Mouse (Mus musculus) forelimb bud, embryonic 11.5 days (tissue): Measurements from ENCODE around the gene Olfm2.
"Not testable (repeated sequence)": the region's sequence is repeated elsewhere in the genome, so short reads cannot be mapped to it uniquely, and the experiment has no call there.

Experiments used
- DNase-seq: peaks from one replicate; pipeline ENCODE4 v3.0.0-alpha.2; 2012; ENCODE audit warnings: low read depth, low spot score

Gene Olfm2

GRCm38 (mm10) chr9:20652260-20652658 is 93.9 kb downstream of the Olfm2 start:
- no peak for DNase-seq

GRCm38 (mm10) chr9:20651602-20652259 is 94.4 kb downstream of the Olfm2 start, which contains the start of gene Pin1:
Pin1 (plus strand) TSS chr9:20652095.
- DNase-seq: peak; percentile 99

- no peak for DNase-seq
Observed at GRCm38 (mm10) chr9:20645121-20645520, 101.0 kb downstream of the Olfm2 start.

GRCm38 (mm10) chr9:20644360-20645081 is 101.6 kb downstream of the Olfm2 start, which contains the start of gene Fbxl12:
Fbxl12 (minus strand) TSS chr9:20644767.
- peak; percentile 67 for DNase-seq

- no peak for DNase-seq
Observed at GRCm38 (mm10) chr9:20643781-20644180, 102.4 kb downstream of the Olfm2 start.

- peak; percentile 85 for DNase-seq
Observed at GRCm38 (mm10) chr9:20642896-20643466, 103.2 kb downstream of the Olfm2 start.

- peak; percentile 99 for DNase-seq
Observed at GRCm38 (mm10) chr9:20642101-20642895, 103.9 kb downstream of the Olfm2 start, which contains the start of gene Ubl5. Ubl5 (plus strand) TSS chr9:20642878.

- no peak for DNase-seq
Observed at GRCm38 (mm10) chr9:20641501-20641900, 104.6 kb downstream of the Olfm2 start.

GRCm38 (mm10) chr9:20639486-20639885 is 106.7 kb downstream of the Olfm2 start:
- no peak for DNase-seq

- DNase-seq: no peak
Observed at GRCm38 (mm10) chr9:20638552-20638951, 107.6 kb downstream of the Olfm2 start.

GRCm38 (mm10) chr9:20636790-20637189 is 109.4 kb downstream of the Olfm2 start:
- DNase-seq: no peak

- no peak for DNase-seq
Observed at GRCm38 (mm10) chr9:20636256-20636655, 109.9 kb downstream of the Olfm2 start.

GRCm38 (mm10) chr9:20635676-20636075 is 110.5 kb downstream of the Olfm2 start:
- DNase-seq: not testable (repeated sequence)

- no peak for DNase-seq
Observed at GRCm38 (mm10) chr9:20631332-20631731, 114.8 kb downstream of the Olfm2 start.
